Mouse (Mus musculus) lung, postnatal 0 days (tissue): Measurements from ENCODE around the gene Zkscan2. TPM values are rescaled to one million over a fixed set of nuclear protein-coding genes. Genes with fewer than 3 reads are reported as not detected.

Experiments used
- ATAC-seq: fragments of 200-750 bp; cut with Nextera tagmentation; 2 replicates; pipeline ENCODE4 v1.8.0; 2017; ENCODE audit warnings: moderate library complexity
- DNase-seq: peaks from one replicate; pipeline ENCODE4 v3.0.0-alpha.2; 2016; ENCODE audit warnings: low spot score
- H3K27ac ChIP-seq: fragments of 300-500 bp; sonication (generic); 2 replicates; pipeline ENCODE4 v1.5.1; 2014; ENCODE audit warnings: antibody characterized with exemption, mild to moderate bottlenecking, low read length, mixed read lengths
- H3K27me3 ChIP-seq: fragments of 300-500 bp; sonication (generic); replicated peaks from 2 replicates; pipeline ENCODE4 v1.6.1; 2014; ENCODE audit warnings: low read length, mixed read lengths; ENCODE audit not compliant: insufficient read depth
- H3K36me3 ChIP-seq: fragments of 300-500 bp; sonication (generic); 2 replicates; pipeline ENCODE4 v1.6.1; 2014; ENCODE audit warnings: low read length, mixed read lengths; ENCODE audit not compliant: insufficient read depth
- H3K4me1 ChIP-seq: fragments of 300-500 bp; sonication (generic); 2 replicates; pipeline ENCODE4 v1.6.1; 2014; ENCODE audit warnings: antibody characterized with exemption, low read depth, low read length, mixed read lengths; ENCODE audit not compliant: insufficient read depth
- H3K4me2 ChIP-seq: fragments of 300-500 bp; sonication (generic); replicated peaks from 2 replicates; pipeline ENCODE4 v1.6.1; 2014; ENCODE audit warnings: low read depth, mild to moderate bottlenecking, low read length, moderate library complexity, mixed read lengths
- H3K4me3 ChIP-seq: fragments of 300-500 bp; sonication (generic); 2 replicates; pipeline ENCODE4 v1.5.1; 2014; ENCODE audit warnings: low read depth, low read length
- H3K9ac ChIP-seq: fragments of 300-500 bp; sonication (generic); replicated peaks from 2 replicates; pipeline ENCODE4 v1.6.1; 2014; ENCODE audit warnings: low read depth, mild to moderate bottlenecking
- H3K9me3 ChIP-seq: fragments of 300-500 bp; sonication (generic); 2 replicates; pipeline ENCODE4 v1.6.1; 2016; ENCODE audit warnings: low read length, mixed read lengths
- CTCF ChIP-seq: IDR thresholded peaks from 2 replicates; pipeline ENCODE4 v1.5.1; 2016; ENCODE audit warnings: antibody characterized with exemption, mild to moderate bottlenecking
- EP300 ChIP-seq: IDR thresholded peaks from 2 replicates; pipeline ENCODE4 v1.6.1; 2016; ENCODE audit warnings: antibody characterized with exemption, mild to moderate bottlenecking, control low read depth
- WGBS: fragments of 180-500 bp; shearing (Covaris S2); extraction: QIAGEN DNeasy Blood & Tissue Kit; methylation state at CpG from one replicate; pipeline ENCODE4 v1.1.7; 2014; 5-methylcytosine and 5-hydroxymethylcytosine counted together
- polyA plus RNA-seq: library from polyadenylated mRNA; unstranded; fragments of >200 nt; fragmentation: Nextera tagmentation; extraction: Ambion mirVana; gene quantifications from 2 replicates; pipeline ENCODE4 v1.2.1, GENCODE M21; 2015

Gene Zkscan2
- polyA plus RNA-seq, 1 experiment from 2014 or later = 0.26 TPM

DNA sequence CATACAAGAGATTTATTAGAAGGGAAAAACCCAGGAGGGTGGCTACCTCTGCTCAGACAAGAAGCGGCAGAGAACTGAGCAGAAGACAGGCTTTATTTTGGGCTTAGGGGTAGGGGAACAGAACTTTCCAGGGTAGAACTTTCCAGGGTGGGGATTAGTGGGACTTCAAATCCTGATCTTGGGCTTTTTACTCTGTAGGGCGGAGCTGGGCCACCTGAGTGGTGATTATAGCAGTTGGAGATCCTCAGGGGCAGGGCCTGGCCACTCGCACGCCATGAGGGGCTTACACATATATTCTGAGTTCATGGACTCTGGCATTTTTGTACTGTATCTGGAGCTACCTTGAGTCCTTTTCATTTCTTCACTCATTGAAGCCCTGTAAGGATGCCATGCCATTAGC lies 38.9 kb downstream of the Zkscan2 start:
- no peak overlapping the region for H3K27ac ChIP-seq
- H3K9me3 ChIP-seq = no peaks in the 10 kb centered on the region
- ATAC-seq = no peak
- no peaks in the 10 kb centered on the region for H3K27me3 ChIP-seq
- H3K4me2 ChIP-seq = no peak overlapping the region
- no peak overlapping the region for H3K4me3 ChIP-seq
- no peak for DNase-seq
- no peaks in the 10 kb centered on the region for H3K4me1 ChIP-seq
- no peaks in the 10 kb centered on the region for H3K36me3 ChIP-seq
- WGBS = 93% methylated on average over 4 of the region's 4 CpGs
- H3K9ac ChIP-seq = no peak overlapping the region
- TF ChIP-seq CTCF (no peak), EP300 (no peak)

DNA sequence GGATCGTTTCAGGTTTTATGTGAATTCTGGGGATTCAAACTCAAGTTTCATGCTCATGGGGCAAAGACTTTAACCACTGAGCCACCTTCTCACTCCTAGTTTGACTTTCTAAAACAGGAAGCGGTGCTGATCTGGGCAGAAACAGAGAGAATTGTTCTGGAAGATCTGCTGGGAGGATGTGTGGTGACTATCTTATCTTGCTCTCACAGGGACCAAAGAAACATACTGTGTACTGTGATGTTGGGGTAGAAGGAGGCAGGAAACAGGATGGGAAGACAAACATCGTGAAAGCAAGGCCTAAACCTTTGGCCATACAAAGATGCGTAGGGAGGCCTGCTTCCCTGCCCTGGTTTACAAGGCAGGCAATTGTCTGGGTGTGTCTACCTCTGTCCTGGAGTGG lies 41.0 kb downstream of the Zkscan2 start:
- Histone ChIP-seq H3K36me3 (no peaks in the 10 kb centered on the region), H3K4me2 (no peak overlapping the region), H3K27ac (no peak overlapping the region), H3K4me3 (no peak overlapping the region), H3K27me3 (no peaks in the 10 kb centered on the region), H3K9me3 (no peaks in the 10 kb centered on the region), H3K9ac (no peak overlapping the region), H3K4me1 (no peaks in the 10 kb centered on the region)
- 79% methylated on average over 4 of the region's 4 CpGs for WGBS
- TF ChIP-seq EP300 (no peak), CTCF (no peak)
- DNase-seq (no peak), ATAC-seq (no peak)

DNA sequence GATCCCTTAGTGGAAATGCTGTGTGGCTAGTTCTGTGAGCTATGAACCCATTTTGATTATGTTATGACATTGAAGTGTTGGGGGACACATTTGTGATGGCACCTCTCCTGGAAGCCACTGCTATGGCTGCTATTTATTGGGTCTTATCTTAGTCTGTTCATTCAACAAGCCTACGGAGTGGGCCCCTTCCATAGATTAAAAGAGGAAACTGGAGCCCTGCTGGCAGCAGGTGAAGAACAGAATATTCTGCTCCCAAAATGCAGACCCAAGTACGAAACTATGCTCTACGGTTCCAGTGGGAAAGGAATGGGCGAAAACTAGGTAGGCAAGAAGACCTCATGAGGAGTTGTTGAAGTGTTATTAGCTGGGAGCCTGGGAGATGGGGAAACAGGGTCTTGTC lies 41.9 kb downstream of the Zkscan2 start:
- no peaks in the 10 kb centered on the region for H3K4me1 ChIP-seq
- H3K4me2 ChIP-seq = no peak overlapping the region
- ATAC-seq (no peak), DNase-seq (no peak)
- no peak overlapping the region for H3K4me3 ChIP-seq
- TF ChIP-seq EP300 = no peak
- no peak for TF ChIP-seq CTCF
- H3K27ac ChIP-seq = no peak overlapping the region
- no peaks in the 10 kb centered on the region for H3K27me3 ChIP-seq
- no peak overlapping the region for H3K9ac ChIP-seq
- WGBS = 83% methylated on average over 4 of the region's 4 CpGs
- no peaks in the 10 kb centered on the region for H3K36me3 ChIP-seq
- no peaks in the 10 kb centered on the region for H3K9me3 ChIP-seq

DNA sequence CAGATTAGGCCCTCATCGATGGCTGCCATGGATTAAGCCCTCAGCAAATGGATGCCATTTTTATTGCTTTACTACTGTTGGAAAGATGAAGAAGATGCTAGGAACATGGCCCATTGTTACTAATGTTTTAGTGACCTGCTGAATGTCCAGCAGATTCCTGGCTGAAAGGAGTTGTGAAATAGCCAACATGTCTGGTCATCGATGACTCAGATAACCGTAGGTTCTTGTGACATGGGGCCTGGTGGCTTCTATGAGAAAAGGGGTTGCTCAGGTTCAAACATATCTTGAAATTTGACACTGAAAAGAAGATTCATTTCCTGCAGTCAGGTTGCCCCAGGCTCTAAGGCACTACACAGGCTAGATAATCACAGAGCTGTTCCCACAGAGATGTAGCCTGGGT lies 45.2 kb downstream of the Zkscan2 start:
- H3K27me3 ChIP-seq = no peaks in the 10 kb centered on the region
- ATAC-seq = no peak
- WGBS = 87% methylated on average over 3 of the region's 3 CpGs
- no peak overlapping the region for H3K27ac ChIP-seq
- DNase-seq = no peak
- no peaks in the 10 kb centered on the region for H3K4me1 ChIP-seq
- H3K36me3 ChIP-seq = no peaks in the 10 kb centered on the region
- H3K4me3 ChIP-seq = no peak overlapping the region
- TF ChIP-seq CTCF (no peak), EP300 (no peak)
- no peaks in the 10 kb centered on the region for H3K9me3 ChIP-seq
- H3K9ac ChIP-seq = no peak overlapping the region
- no peak overlapping the region for H3K4me2 ChIP-seq

DNA sequence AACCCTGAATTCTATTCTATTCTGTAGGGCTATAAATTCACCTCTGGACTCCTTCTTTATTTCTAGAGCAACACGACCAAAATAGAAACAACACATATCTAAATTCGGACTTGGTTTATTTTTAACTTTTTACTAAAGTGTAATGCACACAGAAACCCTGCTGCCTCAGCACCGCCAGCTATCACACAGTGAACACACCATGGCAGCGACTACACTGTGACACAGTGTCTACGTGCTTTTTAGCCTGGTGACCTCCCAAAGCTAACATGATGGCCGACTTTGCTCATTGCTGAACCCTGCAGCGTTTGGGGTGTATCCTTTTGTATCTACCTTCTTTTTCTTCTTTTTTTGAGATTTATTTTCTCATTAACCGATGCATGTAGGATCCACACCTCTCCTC lies 47.2 kb downstream of the Zkscan2 start:
- H3K9ac ChIP-seq = no peak overlapping the region
- H3K27ac ChIP-seq = no peak overlapping the region
- DNase-seq (no peak), ATAC-seq (no peak)
- H3K36me3 ChIP-seq = no peaks in the 10 kb centered on the region
- no peak overlapping the region for H3K4me2 ChIP-seq
- 80% methylated on average over 8 of the region's 8 CpGs for WGBS
- no peaks in the 10 kb centered on the region for H3K4me1 ChIP-seq
- TF ChIP-seq EP300 (no peak), CTCF (no peak)
- no peak overlapping the region for H3K4me3 ChIP-seq
- no peaks in the 10 kb centered on the region for H3K9me3 ChIP-seq
- H3K27me3 ChIP-seq = no peaks in the 10 kb centered on the region

DNA sequence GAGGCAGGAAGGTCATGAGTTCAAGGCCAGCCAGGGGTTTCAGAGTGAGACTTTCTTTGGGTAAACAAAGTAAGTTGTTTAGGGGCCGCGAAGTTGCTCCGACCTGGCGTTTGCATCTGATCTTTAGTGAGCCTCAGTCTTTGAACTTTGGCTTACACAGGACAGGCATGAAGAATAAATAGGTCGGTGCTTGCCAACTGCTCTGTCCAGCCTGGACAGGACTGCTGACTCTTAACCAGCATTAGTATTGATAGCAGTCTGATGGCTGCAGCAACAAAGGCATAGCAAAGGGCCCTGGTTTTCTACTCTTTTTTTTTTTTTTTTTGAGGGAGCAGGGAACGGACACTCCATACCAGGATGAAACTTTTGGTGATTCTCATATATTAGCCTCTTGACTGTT lies 47.7 kb downstream of the Zkscan2 start:
- no peak overlapping the region for H3K9ac ChIP-seq
- DNase-seq (no peak), ATAC-seq (no peak)
- no peak for TF ChIP-seq EP300
- TF ChIP-seq CTCF = no peak
- H3K4me3 ChIP-seq = no peak overlapping the region
- no peak overlapping the region for H3K27ac ChIP-seq
- WGBS = 39% methylated on average over 6 of the region's 6 CpGs
- H3K27me3 ChIP-seq = no peaks in the 10 kb centered on the region
- H3K4me2 ChIP-seq = no peak overlapping the region
- no peaks in the 10 kb centered on the region for H3K36me3 ChIP-seq
- no peaks in the 10 kb centered on the region for H3K4me1 ChIP-seq
- no peaks in the 10 kb centered on the region for H3K9me3 ChIP-seq

DNA sequence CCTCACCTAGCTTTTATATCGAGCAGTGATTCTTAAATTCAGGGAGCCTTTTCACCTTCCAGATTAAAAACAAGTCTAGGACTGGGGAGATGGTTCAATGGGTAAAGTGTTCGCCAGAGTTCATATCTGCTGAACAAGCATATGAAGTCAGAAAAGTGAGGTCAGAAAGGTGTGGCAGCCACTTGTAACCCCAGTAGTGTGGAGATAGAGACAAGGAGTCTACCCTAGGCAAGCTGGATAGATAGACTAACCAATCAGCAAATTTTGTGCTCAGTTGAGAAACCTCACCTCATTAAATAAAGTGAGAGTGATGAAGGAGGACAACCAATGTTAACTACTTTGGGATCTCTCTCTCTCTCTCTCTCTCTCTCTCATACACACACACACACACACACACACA lies 49.7 kb downstream of the Zkscan2 start:
- TF ChIP-seq CTCF = no peak
- TF ChIP-seq EP300 = no peak
- no peaks in the 10 kb centered on the region for H3K27me3 ChIP-seq
- no peak for ATAC-seq
- no peaks in the 10 kb centered on the region for H3K9me3 ChIP-seq
- H3K36me3 ChIP-seq = no peaks in the 10 kb centered on the region
- no peak overlapping the region for H3K4me3 ChIP-seq
- DNase-seq = no peak
- H3K27ac ChIP-seq = no peak overlapping the region
- no peaks in the 10 kb centered on the region for H3K4me1 ChIP-seq
- 77% methylated on average over 2 of the region's 2 CpGs for WGBS
- H3K9ac ChIP-seq = no peak overlapping the region
- H3K4me2 ChIP-seq = no peak overlapping the region
